Mouse (Mus musculus) cerebellum, adult 2 months (tissue): ENCODE data around the gene Zc3h8. TPM values are rescaled to one million over a fixed set of nuclear protein-coding genes. Genes with fewer than 3 reads are reported as not detected.

Experiments used
- DNase-seq, 2 experiments: peaks; one replicate each; pipeline ENCODE4 v3.0.0; 2021
- H3K27ac ChIP-seq: fragments of 200-500 bp; 2 replicates; pipeline ENCODE4 v1.5.1; 2012; ENCODE audit warnings: low read length, control low read depth, inconsistent platforms; ENCODE audit not compliant: insufficient read depth
- H3K27me3 ChIP-seq: fragments of 200-500 bp; 2 replicates; pipeline ENCODE4 v1.6.1; 2012; ENCODE audit warnings: inconsistent platforms, mild to moderate bottlenecking, low read length, moderate library complexity; ENCODE audit not compliant: control insufficient read depth, insufficient read depth
- H3K4me1 ChIP-seq: fragments of 200-500 bp; 2 replicates; pipeline ENCODE4 v1.6.1; 2011; ENCODE audit warnings: low read length; ENCODE audit not compliant: control insufficient read depth, insufficient read depth
- H3K4me3 ChIP-seq: fragments of 200-500 bp; replicated peaks from 2 replicates; pipeline ENCODE3; 2011; ENCODE audit warnings: mild to moderate bottlenecking, low read depth, low read length, control low read depth; ENCODE audit not compliant: insufficient read depth
- CTCF ChIP-seq: fragments of 200-500 bp; IDR thresholded peaks from 2 replicates; pipeline ENCODE4 v1.5.1; 2011; ENCODE audit warnings: low read depth, mild to moderate bottlenecking, control low read depth, low read length, moderate library complexity, borderline replicate concordance; ENCODE audit not compliant: insufficient read depth
- POLR2A ChIP-seq: fragments of 200-500 bp; IDR thresholded peaks from 2 replicates; pipeline ENCODE4 v1.6.1; 2011; ENCODE audit warnings: low read length, control low read depth, borderline replicate concordance; ENCODE audit not compliant: insufficient read depth
- WGBS: fragments of 180-500 bp; shearing (Covaris S2); methylation state at CpG from one replicate; pipeline ENCODE4 v1.1.7; 2018; 5-methylcytosine and 5-hydroxymethylcytosine counted together
- polyA plus RNA-seq: library from polyadenylated mRNA; depleted of rRNA; stranded (reverse); fragments of >200 nt; gene quantifications from 2 replicates; pipeline ENCODE4 v1.2.3, GENCODE M21; 2012; rRNA removed

The Zc3h8 gene
- polyA plus RNA-seq, 1 experiment = 7.3 TPM

GRCm38 (mm10) chr2:128887866-128888550 lies 55.9 kb downstream of the Zc3h8 start:
- H3K4me1 ChIP-seq = peaks cover 4% of the 10 kb centered on the region; the same call in 1 of the 2 replicates
- WGBS = 65% methylated on average over 6 of the region's 6 CpGs
- no peaks in the 10 kb centered on the region; the same call in 1 of the 2 replicates for H3K27me3 ChIP-seq
- TF ChIP-seq CTCF (no peak), POLR2A (no peak)
- DNase-seq = no peak
- no peak overlapping the region for H3K27ac ChIP-seq
- no peak overlapping the region for H3K4me3 ChIP-seq

- Histone ChIP-seq H3K4me3 (no peak overlapping the region), H3K27ac (no peak overlapping the region), H3K27me3 (no peaks in the 10 kb centered on the region; the same call in 1 of the 2 replicates), H3K4me1 (no peaks in the 10 kb centered on the region)
- no peak for DNase-seq
- 54% methylated on average over 8 of the region's 8 CpGs for whole genome bisulfite sequencing
- TF ChIP-seq CTCF (no peak), POLR2A (no peak)
Observed at GRCm38 (mm10) chr2:128885225-128885811, 58.6 kb downstream of the Zc3h8 start.

GRCm38 (mm10) chr2:128881236-128881635 lies 62.6 kb downstream of the Zc3h8 start:
- no peak for DNase-seq

More at GRCm38 (mm10) chr2:128881236-128881635, 62.6 kb downstream of the Zc3h8 start:
- no peak overlapping the region for H3K27ac ChIP-seq
- no peaks in the 10 kb centered on the region for H3K4me1 ChIP-seq
- WGBS = 73% methylated on average over 4 of the region's 4 CpGs
- TF ChIP-seq POLR2A (no peak), CTCF (no peak)
- no peak overlapping the region for H3K4me3 ChIP-seq
- H3K27me3 ChIP-seq = no peaks in the 10 kb centered on the region

Other genes with a start within 250 kb of the Zc3h8 start
- 6.1 and 8.7 TPM in 2 replicates for gene Mertk, start 245.1 kb downstream of the Zc3h8 start, polyA plus RNA-seq
- 28.0 and 28.7 TPM in 2 replicates for gene Tmem87b, start 126.0 kb downstream of the Zc3h8 start, polyA plus RNA-seq
- 3.4 and 3.6 TPM in 2 replicates for gene Fbln7, start 81.1 kb downstream of the Zc3h8 start, polyA plus RNA-seq
- gene Zc3h6, start 23.3 kb upstream of the Zc3h8 start, polyA plus RNA-seq = 7.8 and 9.4 TPM in 2 replicates
- gene Gm10762, start 23.6 kb upstream of the Zc3h8 start, polyA plus RNA-seq = 4.4 and 4.9 TPM in 2 replicates
- 0.27 and 0.36 TPM in 2 replicates for gene Vinac1, start 104.1 kb upstream of the Zc3h8 start, polyA plus RNA-seq
- gene Ttl, start 121.9 kb upstream of the Zc3h8 start, polyA plus RNA-seq = 23.3 and 23.5 TPM in 2 replicates
- gene Polr1b, start 156.9 kb upstream of the Zc3h8 start, polyA plus RNA-seq = 36.0 and 39.6 TPM in 2 replicates
- gene Chchd5, start 185.6 kb upstream of the Zc3h8 start, polyA plus RNA-seq = 25.7 and 27.1 TPM in 2 replicates